Mouse (Mus musculus) fibroblast of lung, adult 2 months (primary cell): ENCODE data around the gene 1110051M20Rik.

ENCODE experiments used
- DNase-seq: peaks from one replicate; pipeline ENCODE4 v3.0.0-alpha.2; 2011; ENCODE audit warnings: low read depth

Gene 1110051M20Rik

GRCm38 (mm10) chr2:91457656-91458251 is 13.2 kb upstream of the 1110051M20Rik start:
- no peak for DNase-seq

GRCm38 (mm10) chr2:91457259-91457655 is 12.8 kb upstream of the 1110051M20Rik start, which contains the start of gene Lrp4:
Gene Lrp4, plus strand, starts transcription at chr2:91457511.
- DNase-seq = no peak

- DNase-seq = no peak
Measured at GRCm38 (mm10) chr2:91456491-91457100, 12.1 kb upstream of the 1110051M20Rik start.

DNA sequence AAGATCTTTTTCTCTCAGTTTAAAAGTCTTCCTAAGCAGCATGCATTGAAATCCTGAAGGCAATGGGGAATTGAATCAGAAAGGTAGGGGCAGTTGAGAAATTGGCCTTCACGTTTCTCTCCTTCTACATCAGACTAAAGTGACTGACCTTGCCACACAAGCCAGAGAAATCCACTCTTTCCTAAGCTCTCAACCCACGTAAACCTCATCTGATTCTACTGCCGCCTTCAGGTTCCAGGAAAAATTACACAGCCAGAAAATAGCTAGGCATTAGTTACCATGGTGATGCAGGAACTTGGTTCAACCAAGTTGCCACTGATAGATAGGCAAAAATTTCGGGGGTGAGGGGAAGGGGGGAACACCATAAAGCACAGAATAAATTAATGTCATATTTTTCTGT is 11.3 kb upstream of the 1110051M20Rik start:
- DNase-seq = peak; percentile 45

DNA sequence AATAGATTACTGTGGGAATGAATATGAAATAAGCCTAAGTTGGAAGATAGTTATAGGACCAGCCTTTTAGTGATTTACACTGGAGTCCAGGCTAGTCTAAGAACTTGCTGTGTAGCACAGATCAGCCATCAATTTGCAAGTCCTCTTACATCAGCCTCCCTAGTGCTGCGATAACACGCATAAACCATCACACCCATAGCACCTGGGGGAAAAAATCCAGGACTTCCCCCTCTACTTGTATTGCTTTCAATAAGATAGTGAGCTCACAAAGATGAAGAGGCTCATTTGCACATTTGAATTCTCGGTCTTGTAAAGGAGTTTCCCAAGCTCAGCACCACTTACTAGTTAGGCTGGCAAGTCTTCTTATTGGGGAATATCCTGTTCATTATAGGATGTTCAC is 9.9 kb upstream of the 1110051M20Rik start:
- no peak for DNase-seq

GRCm38 (mm10) chr2:91453231-91454075 is 8.9 kb upstream of the 1110051M20Rik start:
- no peak for DNase-seq

- no peak for DNase-seq
Measured at GRCm38 (mm10) chr2:91452658-91453057, 8.2 kb upstream of the 1110051M20Rik start.

DNA sequence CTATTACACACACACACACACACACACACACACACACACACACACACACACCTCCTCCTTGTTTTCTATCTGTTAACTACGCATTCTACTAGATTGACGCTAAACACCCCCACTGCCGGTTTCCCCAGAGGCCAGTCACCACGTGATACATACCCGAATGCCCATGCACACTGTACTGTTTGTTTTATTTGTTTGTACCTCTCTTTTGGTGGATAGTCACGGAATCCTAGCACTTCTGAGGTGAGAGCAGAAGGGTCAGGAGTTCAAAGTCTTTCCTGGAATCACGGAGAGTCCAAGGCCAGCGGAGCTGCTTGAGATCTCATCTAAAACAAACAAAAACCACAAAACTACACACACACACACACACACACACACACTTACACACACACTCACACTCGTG is 5.8 kb upstream of the 1110051M20Rik start:
- no peak for DNase-seq

GRCm38 (mm10) chr2:91449662-91450061 is 5.2 kb upstream of the 1110051M20Rik start:
- no peak for DNase-seq

GRCm38 (mm10) chr2:91442241-91442640 is 2.3 kb downstream of the 1110051M20Rik start:
- no peak for DNase-seq

DNA sequence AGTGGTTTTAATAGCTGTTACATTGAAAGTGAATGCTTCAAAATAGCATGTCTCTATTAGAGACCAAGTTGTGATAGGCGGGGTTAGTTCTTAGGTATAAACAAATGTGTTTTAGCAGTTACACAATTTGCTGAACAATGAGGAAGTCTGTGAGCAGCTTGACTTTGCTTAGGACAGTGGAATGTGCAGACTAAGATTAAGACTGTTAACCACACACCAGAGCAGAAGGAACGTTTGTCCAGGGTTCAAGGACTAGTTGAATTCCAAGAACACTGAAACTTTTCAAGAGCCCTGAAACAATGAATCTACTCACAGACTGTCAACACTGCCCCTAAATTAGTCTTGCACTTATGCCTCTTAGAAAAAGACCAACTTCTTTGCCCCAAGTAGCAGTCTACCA is 2.8 kb downstream of the 1110051M20Rik start:
- DNase-seq = no peak

DNA sequence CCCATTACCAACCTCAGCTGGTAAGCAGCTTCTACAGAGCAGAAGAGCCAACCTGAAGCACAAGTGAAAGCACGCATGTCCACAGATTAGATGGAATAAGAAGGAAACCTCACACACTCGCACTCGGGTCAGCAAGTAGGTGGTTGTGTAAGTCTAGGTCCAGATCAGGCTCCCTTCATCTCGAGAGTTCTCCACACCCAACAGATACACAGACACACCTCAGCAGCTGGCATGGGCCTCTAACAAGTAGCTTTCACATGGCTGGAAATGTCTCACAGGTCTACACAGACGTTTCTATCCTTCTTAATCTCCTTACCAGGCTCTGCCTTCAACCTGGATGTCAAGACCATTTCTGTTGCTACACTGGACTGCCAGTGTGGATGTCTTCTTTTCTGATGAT is 3.8 kb downstream of the 1110051M20Rik start:
- no peak for DNase-seq

- DNase-seq = no peak
Measured at GRCm38 (mm10) chr2:91439876-91440275, 4.6 kb downstream of the 1110051M20Rik start.

DNA sequence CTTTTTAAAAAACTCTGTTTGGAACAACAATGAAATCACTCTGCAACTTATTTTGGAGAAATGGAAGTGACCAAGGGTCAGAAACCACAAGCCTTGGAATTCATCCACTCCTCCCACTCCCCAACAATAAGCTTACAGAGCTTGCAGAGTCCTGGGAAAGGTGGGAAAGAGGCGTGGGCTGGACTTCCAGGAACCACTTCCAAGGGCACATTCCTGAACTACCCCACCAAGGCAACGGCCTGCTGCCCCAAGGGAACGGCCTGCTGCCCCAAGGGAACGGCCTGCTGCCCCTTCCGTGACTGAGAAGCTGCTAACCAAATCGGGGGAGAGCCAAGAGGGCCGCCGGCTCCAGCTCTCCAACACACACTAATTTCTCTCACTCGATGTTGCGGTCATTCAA is 5.2 kb downstream of the 1110051M20Rik start:
- DNase-seq = no peak

- DNase-seq = no peak
Measured at GRCm38 (mm10) chr2:91437116-91437815, 7.2 kb downstream of the 1110051M20Rik start.

GRCm38 (mm10) chr2:91436713-91437112 is 7.8 kb downstream of the 1110051M20Rik start:
- no peak for DNase-seq

GRCm38 (mm10) chr2:91430600-91430919 is 13.9 kb downstream of the 1110051M20Rik start:
- DNase-seq = no peak

- DNase-seq = no peak
Measured at GRCm38 (mm10) chr2:91429915-91430599, 14.4 kb downstream of the 1110051M20Rik start.

GRCm38 (mm10) chr2:91429146-91429545 is 15.4 kb downstream of the 1110051M20Rik start:
- no peak for DNase-seq

- DNase-seq = no peak
Measured at GRCm38 (mm10) chr2:91426321-91426720, 18.2 kb downstream of the 1110051M20Rik start.

- DNase-seq = no peak
Measured at GRCm38 (mm10) chr2:91424061-91424720, 20.3 kb downstream of the 1110051M20Rik start.
